Mouse (Mus musculus): ENCODE measurements around the gene Lmf1. TPM values are rescaled to one million over a fixed set of nuclear protein-coding genes. Genes with fewer than 3 reads are reported as not detected.

Lmf1 gene
- 10 to 100 TPM; 26.2 to 27.2 TPM for total RNA-seq (2021)
- long read RNA-seq, experiment 1, partial matches to known transcripts, result 1 of 27 reads
- long read RNA-seq, experiment 1, other reads (novel, unspliced or antisense), result 26 of 27 reads
- long read RNA-seq, experiment 2, partial matches to known transcripts, result 4 of 46 reads
- long read RNA-seq, experiment 2, other reads (novel, unspliced or antisense), result 38 of 46 reads

DNA sequence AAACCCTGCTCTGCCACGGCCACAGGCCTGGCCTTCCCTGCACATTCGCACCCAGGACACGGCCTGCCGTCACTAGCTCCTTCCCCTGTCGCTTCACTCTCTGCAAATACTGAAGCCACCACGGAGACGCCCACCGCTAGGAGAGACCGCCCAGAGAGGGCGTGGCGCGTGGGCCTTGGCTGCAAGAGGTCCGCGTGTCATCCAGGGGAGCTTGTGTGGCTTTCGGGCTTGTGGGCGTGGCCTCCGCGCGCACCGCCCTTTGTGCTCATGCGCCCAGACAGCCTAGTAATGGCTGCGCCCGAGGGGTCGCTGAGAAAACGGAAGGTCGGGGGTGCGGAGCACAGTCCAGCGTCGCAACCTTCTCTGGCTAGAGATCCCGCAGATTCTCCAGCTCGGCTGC is at the start of gene Lmf1:
Lmf1 (plus strand) TSS at position 166 of the 400 bp plus-strand sequence.
- DNase-seq (ENCODE audit: low spot score in 2 of 2), result peak; percentile 91 to 96

DNA sequence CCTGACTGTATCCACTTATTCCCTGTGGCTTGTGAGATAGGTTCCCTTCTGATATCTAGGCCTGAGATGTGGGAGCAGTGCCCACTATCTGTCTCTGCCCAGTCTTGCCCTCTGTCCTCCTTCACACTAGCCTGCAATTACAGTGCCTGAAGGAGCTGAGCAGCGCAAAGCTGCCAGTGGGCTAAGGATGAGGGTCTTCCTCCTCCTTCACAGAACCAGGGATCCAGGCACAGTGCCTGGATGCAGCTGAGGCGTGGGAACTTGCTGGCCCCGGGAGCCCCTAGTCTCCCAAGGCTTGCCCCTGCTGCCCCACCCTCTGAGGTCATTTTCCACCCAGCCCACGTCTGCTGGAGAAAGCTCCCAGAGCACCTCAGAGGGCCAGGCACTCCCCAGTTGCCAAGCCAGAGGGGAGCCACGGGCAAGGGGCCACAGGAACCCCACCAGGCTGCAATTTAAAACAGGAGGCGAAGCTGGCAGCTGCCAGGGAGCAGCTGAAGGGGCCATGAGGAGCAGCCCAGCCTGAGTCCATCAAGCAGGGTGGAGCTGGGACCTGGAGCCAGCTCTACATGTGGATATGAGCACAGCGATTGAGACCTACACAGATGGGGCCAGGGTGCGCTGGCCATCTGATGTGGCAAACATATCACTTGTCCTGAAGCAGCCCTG is 48.4 kb upstream of the Lmf1 start:
- no peak for DNase-seq (ENCODE audit: low spot score in 2 of 2)

DNA sequence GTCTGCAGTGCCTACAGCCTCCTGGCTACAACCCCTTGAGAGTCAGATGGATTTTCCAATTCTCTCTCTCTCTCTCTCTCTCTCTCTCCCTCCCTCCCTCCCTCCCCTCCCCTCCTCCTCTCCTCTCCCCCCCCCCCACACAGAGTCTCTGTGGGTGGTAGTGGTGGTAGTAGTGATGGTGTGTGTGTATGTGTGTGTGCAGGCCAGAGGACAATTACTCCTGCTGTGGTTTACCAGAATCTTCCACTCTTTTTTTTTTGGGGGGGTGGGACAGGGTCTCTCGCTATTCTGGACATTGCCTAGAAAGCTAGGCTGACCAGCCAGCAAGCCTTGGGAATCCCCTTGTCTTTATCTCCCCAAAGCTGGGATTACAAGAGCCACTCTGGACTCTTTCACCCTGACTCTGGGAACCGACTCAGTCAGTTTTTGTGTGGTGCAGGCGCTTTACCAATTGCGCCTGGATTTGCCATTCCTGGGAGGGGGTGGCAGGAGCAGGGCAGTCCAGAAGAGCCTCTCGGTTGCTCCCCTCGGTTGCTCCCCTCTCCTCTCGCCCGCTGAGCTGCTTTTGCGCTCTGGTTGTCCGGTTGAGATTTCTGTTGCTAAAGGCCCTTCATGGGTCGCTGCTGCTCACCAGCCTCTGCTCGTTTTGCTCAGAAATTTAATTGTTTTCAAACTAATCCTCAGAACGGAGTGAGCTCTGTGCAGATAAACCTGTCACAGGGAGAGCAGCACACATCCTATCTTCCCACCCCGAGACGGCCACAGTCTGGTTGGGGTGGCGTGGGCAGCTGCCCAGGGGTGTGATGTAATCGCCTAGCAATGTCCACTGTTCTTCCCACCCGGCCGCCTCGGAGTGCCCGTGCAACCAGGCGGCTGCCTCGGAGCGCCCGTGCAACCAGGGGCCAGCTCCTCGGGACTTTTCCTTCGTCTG is 39.7 kb upstream of the Lmf1 start:
- no peak for DNase-seq (ENCODE audit: low spot score in 2 of 2)

DNA sequence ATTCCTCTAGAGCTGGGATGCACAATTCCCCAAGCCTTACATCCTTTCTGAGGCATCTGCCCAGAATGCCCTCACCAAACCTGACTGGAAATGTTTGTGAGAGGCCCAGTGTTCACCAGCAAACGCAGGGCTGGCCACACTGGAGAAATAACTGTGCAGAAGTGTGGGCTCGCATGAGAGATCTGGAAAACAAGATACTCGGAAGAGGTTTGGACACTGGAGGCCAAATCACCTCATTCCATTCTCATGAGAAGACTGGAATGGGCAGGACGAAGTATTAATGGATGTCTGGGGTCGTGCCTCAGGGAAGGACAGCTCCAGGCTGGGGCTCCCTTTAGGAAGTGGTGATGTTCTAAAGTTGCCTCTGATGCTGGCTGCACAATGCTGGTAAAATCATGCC is 38.2 kb upstream of the Lmf1 start:
- DNase-seq (ENCODE audit: low spot score in 2 of 2), result no peak

DNA sequence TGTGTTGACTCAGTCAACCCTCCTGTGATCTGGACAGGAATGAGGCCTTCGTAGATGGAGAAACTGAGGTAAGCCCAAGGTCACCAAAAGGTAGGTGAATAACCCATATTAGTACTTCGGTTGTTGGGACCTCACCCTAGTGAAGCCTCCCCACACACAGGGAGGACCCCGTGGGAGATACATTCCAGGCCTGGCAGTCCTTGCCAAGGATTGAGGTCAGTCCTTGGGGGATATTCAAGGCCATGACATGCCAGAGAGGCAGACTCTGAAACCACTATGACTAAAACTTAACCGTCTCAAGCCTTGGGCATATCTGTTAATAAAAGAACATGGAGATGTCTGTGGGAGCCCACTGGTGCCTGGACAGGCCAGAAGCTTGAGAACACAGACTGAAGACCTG is 37.1 kb upstream of the Lmf1 start:
- no peak for DNase-seq (ENCODE audit: low spot score in 2 of 2)

DNA sequence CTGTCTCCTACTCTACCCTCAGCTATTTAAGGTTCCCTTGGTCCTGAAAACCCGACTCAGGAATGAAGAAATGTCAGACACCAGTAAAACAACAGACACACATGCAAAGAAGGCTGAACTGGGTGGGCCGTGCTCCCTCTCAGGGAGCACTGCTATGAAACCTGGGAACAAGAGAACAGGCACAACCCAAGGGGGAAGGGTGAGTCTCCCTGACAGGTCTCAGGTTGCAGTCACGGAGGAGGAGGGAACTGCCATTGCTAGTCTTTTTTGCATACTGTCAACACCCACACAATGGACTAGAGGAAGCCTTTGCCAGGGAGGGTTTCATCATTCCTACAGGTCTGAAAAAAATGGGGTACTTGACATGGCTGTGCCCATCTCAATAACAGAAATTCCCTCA is 31.9 kb upstream of the Lmf1 start:
- no peak for DNase-seq (ENCODE audit: low spot score in 2 of 2)

- DNase-seq (ENCODE audit: low spot score in 2 of 2), result no peak
Observed at GRCm38 (mm10) chr17:25550020-25550419, 28.9 kb upstream of the Lmf1 start.

GRCm38 (mm10) chr17:25551313-25551712 is 27.6 kb upstream of the Lmf1 start:
- no peak for DNase-seq (ENCODE audit: low spot score in 2 of 2)

DNA sequence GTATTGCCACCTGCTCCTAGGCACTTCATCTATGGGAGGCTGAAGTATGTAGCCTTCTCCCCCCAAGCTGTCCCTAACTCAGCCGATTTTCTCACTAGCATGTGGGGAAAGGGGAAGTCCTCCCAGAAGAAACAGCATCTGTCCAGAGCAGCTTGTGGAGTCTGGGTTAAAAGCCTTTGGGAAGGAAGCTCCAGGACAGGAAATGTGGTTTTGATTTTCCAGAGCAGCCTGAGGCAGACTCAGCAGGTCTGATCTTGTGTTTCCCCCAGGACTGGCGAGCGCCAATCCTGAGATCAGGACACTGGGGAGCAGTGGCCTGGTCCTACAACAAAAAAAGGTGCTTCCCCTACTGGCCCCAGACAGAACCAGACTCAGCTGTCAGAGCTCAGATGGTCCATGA is 23.7 kb upstream of the Lmf1 start:
- no peak for DNase-seq (ENCODE audit: low spot score in 2 of 2)

GRCm38 (mm10) chr17:25555666-25556629 is 22.9 kb upstream of the Lmf1 start:
- peak; percentile 71 to 84 for DNase-seq (ENCODE audit: low spot score in 2 of 2)

- peak in 1 of 2 experiments; percentile 76 for DNase-seq (ENCODE audit: low spot score in 2 of 2)
Observed at GRCm38 (mm10) chr17:25556630-25557354, 22.1 kb upstream of the Lmf1 start.

DNA sequence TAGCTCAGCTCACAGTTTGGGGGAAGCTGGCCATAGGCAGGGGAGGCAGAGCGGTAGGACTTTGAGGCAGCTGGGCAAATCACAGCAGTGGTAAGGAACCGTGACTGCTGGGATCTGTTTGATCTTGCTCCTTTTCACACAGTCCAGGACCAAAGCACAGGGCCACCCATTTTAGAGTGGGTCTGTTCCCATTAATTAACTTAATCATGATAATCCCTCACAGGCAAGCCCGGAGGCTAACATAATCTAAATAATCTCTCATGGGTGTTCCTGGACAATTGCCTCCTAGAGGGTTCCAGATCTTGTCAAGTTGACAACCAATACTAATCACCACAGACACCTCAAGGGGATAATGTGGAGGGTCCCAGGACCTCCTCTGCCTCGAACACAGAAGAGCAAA is 19.3 kb upstream of the Lmf1 start:
- DNase-seq (ENCODE audit: low spot score in 2 of 2), result no peak

DNA sequence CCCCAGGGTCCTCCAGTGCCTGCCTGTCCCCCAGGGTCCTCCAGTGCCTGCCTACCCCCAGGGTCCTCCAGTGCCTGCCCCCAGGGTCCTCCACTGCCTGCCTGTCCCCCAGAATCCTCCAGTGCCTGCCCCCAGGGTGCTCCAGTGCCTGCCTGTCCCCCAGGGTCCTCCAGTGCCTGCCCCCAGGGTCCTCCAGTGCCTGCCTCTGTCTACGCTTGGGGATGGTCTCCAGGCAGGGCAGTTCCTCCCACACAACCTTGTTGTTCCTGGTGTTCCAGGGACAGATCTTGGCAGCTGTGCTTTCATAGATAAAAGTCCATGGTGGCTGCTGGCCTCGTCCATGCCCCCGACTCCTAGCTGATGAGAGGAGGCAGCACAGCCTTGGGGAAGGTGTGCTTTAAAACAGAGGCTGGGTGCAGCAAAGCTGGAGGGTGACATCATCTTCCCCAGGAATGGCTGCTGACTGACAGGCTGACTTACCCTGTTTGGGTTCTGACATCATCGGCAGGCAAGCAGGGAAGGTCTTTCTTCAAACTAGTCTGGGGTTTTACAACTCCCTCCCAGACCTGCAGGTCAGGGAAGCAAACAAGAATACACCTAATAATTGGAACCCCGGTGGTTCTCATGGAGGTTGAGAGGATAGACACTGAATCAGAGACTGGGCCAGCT is 18.2 kb upstream of the Lmf1 start:
- no peak for DNase-seq (ENCODE audit: low spot score in 2 of 2)

- peak; percentile 60 to 87 for DNase-seq (ENCODE audit: low spot score in 2 of 2)
Observed at GRCm38 (mm10) chr17:25561223-25562028, 17.5 kb upstream of the Lmf1 start.

DNA sequence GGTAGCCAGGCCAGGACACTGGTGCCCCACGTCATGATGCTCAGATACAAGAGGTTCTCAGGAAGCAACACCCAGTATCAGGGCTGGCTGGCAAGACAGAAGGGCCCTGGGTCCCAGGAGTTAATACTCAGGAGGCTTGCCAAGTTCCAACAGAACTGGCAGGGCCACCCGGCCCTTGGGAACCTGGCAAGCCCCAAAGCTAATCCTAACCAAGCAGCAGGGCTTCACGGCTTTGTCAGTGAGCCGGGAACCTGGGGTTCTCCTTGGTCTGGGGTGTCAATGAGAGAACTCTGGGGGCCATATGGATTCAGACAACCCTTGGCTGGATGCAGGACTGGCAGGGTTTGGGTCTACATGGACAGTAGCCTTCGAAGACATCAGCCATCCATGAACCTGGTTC is 14.4 kb upstream of the Lmf1 start:
- peak; percentile 32 to 84 for DNase-seq (ENCODE audit: low spot score in 2 of 2)

DNA sequence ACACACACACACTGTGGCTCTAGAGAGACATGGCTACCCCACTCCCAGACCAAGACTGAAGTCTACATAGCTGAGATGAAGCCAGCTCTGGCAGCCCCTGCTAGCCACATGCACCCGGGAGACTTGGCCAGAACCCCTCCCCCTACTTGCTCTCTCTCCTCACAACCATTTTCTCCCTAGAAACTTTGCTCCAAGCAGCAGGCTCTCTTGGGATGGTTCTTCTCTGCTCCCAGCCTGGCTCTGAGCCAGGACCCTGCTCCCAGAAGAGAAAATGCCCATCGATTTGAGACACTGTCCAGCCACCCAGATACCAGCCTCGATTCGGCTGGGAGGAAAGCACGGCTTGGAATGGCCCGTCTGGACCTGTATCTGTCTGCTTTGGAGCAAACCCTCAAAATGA is 13.6 kb upstream of the Lmf1 start:
- peak; percentile 49 to 67 for DNase-seq (ENCODE audit: low spot score in 2 of 2)

GRCm38 (mm10) chr17:25565860-25566600 is 12.9 kb upstream of the Lmf1 start:
- no peak for DNase-seq (ENCODE audit: low spot score in 2 of 2)

GRCm38 (mm10) chr17:25567261-25567660 is 11.6 kb upstream of the Lmf1 start:
- DNase-seq (ENCODE audit: low spot score in 2 of 2), result peak in 1 of 2 experiments; percentile 40
